Mouse (Mus musculus) midbrain, embryonic 11.5 days (tissue): ENCODE data around the gene Tex10. TPM values are rescaled to one million over a fixed set of nuclear protein-coding genes. Genes with fewer than 3 reads are reported as not detected.
"Not testable (repeated sequence)": the region's sequence is repeated elsewhere in the genome, so short reads cannot be mapped to it uniquely, and the experiment has no call there.

Experiments
- ATAC-seq: fragments of 200-750 bp; cut with Nextera tagmentation; 2 replicates; pipeline ENCODE4 v1.8.0; 2017; ENCODE audit warnings: moderate TSS enrichment, moderate library complexity; ENCODE audit not compliant: low FRiP score
- DNase-seq: peaks from one replicate; pipeline ENCODE4 v3.0.0; 2015; ENCODE audit warnings: low spot score; ENCODE audit errors: missing footprints
- H3K27ac ChIP-seq: fragments of 300-500 bp; sonication (generic); 2 replicates; pipeline ENCODE4 v1.5.1; 2014; ENCODE audit warnings: low read depth, low read length
- H3K27me3 ChIP-seq: fragments of 300-500 bp; sonication (generic); 2 replicates; pipeline ENCODE4 v1.6.1; 2014; ENCODE audit warnings: mild to moderate bottlenecking, low read length, moderate library complexity, mixed read lengths; ENCODE audit not compliant: control insufficient read depth, insufficient read depth
- H3K36me3 ChIP-seq: fragments of 300-500 bp; sonication (generic); 2 replicates; pipeline ENCODE4 v1.6.1; 2014; ENCODE audit warnings: mild to moderate bottlenecking, low read length, moderate library complexity, mixed read lengths; ENCODE audit not compliant: control insufficient read depth, insufficient read depth
- H3K4me1 ChIP-seq: fragments of 300-500 bp; sonication (generic); 2 replicates; pipeline ENCODE4 v1.6.1; 2014; ENCODE audit warnings: low read length; ENCODE audit not compliant: control insufficient read depth, insufficient read depth
- H3K4me2 ChIP-seq: fragments of 300-500 bp; sonication (generic); 2 replicates; pipeline ENCODE4 v1.6.1; 2014; ENCODE audit warnings: mild to moderate bottlenecking, moderate library complexity
- H3K4me3 ChIP-seq: fragments of 300-500 bp; sonication (generic); 2 replicates; pipeline ENCODE4 v1.5.1; 2014; ENCODE audit warnings: low read depth, low read length
- H3K9ac ChIP-seq: fragments of 300-500 bp; sonication (generic); 2 replicates; pipeline ENCODE4 v1.6.1; 2014; ENCODE audit warnings: low read length
- H3K9me3 ChIP-seq: fragments of 300-500 bp; sonication (generic); 2 replicates; pipeline ENCODE4 v1.6.1; 2016; ENCODE audit warnings: low read length; ENCODE audit not compliant: control insufficient read depth
- WGBS: fragments of 180-500 bp; shearing (Covaris S2); extraction: QIAGEN DNeasy Blood & Tissue Kit; methylation state at CpG from one replicate; pipeline ENCODE4 v1.1.7; 2014; 5-methylcytosine and 5-hydroxymethylcytosine counted together
- polyA plus RNA-seq: library from polyadenylated mRNA; unstranded; fragments of >200 nt; fragmentation: Nextera tagmentation; extraction: Ambion mirVana; gene quantifications from 2 replicates; pipeline ENCODE4 v1.2.1, GENCODE M21; 2014

Gene Tex10
- polyA plus RNA-seq, 1 experiment from 2014 or later: 73.5 TPM

DNA sequence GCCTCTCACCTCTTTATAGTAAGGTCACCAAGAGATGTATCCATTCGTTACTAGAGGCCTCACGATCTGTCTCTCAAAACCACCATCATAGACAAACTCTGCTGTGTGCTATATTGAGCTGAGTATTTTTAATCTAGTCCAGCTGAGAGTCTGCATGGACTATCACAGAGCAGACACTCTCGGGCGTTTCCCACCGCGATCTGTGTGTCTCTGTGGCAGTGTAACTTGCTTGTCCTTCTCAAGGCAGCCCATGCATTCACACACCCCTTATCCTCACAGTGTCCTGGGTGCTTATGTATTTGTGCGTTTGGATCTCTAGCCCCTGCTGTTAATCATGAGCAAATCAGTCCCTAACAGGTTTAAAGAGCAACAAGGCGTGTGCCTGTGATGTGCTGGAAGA is 59.8 kb downstream of the Tex10 start:
- no peak overlapping the region for H3K4me3 ChIP-seq
- H3K27me3 ChIP-seq: no peaks in the 10 kb centered on the region
- H3K4me2 ChIP-seq: no peak overlapping the region
- no peak for ATAC-seq
- no peak for DNase-seq
- no peaks in the 10 kb centered on the region for H3K9me3 ChIP-seq
- no peaks in the 10 kb centered on the region for H3K4me1 ChIP-seq
- H3K9ac ChIP-seq: no peak overlapping the region
- H3K36me3 ChIP-seq: no peaks in the 10 kb centered on the region
- H3K27ac ChIP-seq: no peak overlapping the region
- WGBS: 93% methylated on average over 8 of the region's 8 CpGs

DNA sequence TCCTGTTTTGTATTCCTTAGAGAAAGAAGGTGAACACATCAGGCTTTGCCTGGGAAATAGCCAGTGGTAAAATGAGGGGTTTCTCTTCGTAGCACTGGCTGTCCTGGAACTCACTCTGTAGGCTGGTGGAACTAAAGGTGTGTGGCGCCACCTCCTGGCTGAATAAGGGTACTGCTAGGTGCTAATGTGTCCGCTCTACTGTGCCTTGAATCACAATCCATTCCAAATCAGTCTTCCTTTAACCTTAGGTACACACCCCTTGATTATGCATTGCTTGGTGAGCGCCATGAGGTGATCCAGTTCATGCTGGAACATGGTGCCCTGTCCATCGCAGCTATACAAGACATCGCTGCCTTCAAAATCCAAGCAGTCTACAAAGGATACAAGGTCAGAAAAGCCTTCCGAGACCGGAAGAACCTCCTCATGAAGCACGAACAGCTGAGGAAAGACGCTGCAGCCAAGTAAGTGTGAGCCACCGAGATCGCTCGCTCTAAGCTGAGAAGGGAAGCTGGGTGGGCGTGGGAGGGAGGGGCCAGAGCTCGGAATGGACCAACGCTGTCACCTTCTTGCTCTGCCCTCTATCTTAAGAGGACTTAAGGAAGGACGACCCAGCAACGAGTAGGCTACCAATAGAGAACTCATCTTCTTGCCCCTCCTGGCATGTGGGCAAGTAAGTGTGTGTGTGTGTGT is 65.8 kb downstream of the Tex10 start:
- no peaks in the 10 kb centered on the region for H3K4me1 ChIP-seq

DNA sequence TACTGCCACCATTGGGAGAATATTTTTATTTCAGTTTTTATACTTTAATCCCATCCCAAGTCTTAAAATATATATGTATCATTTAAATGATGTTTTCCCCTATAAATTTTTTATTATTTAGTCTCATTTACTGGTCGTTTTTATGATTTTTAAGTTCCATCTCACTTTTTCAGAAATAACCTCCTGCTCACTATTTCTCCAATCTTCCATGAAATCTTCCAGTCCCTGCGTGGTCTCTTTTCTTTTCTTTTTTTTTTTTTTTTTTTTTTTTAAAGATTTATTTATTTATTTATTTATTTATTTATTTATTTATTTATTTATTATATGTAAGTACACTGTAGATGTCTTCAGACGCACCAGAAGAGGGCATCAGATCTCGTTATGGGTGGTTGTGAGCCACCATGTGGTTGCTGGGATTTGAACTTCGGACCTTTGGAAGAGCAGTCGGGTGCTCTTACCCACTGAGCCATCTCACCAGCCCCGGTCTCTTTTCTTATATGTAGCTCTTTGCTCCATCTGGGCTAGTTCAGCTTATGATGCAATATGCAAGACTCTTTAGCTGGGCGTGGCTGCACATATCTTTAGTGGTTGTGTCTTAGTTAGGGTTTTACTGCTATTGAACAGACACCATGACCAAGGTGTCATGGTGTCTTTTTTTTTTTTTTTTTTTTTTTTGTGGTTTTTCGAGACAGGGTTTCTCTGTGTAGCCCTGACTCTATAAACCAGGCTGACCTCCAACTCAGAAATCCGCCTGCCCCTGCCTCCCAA is 67.4 kb downstream of the Tex10 start:
- H3K27ac ChIP-seq, H3K36me3 ChIP-seq, DNase-seq, H3K27me3 ChIP-seq, H3K9me3 ChIP-seq, H3K4me3 ChIP-seq, H3K4me1 ChIP-seq, ATAC-seq, H3K9ac ChIP-seq, H3K4me2 ChIP-seq: not testable (repeated sequence)
- 89% methylated on average over 9 of the region's 10 CpGs for WGBS

More for the DNA sequence above, 65.8 kb downstream of the Tex10 start:
- no peak overlapping the region for H3K27ac ChIP-seq
- WGBS: 43% methylated on average over 18 of the region's 18 CpGs
- no peak overlapping the region for H3K9ac ChIP-seq
- no peaks in the 10 kb centered on the region for H3K27me3 ChIP-seq
- DNase-seq: peak; percentile 95
- peak; percentile 64 for ATAC-seq
- no peaks in the 10 kb centered on the region for H3K36me3 ChIP-seq
- H3K4me3 ChIP-seq: no peak overlapping the region
- no peak overlapping the region for H3K4me2 ChIP-seq
- no peaks in the 10 kb centered on the region for H3K9me3 ChIP-seq

DNA sequence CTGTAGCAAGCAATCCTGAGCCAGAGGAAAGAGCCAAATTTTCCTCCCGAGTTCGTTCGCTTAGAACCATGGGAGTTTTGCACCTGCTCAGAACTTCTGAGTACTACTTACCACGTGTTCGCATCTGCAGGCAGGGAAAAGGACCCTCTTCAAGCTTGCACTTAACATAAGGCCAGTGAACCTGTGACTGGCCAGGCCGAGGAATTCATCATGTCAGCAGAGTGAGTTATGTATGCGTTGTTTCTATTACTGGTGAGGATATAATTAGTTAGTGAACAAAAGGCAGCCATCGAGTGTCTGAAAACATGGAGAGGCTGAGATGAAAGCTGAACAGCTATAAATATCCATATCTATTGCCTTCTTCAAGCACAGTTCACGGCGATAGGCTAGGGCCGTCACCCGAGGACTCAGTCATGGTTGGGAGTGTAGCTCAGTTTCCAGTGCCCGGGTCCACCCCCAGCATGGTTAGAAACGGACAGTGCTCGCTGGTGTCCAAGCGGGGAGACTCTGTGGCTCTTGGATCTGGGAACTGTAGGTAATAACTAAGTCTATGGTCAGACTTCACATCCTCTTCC is 70.1 kb downstream of the Tex10 start:
- WGBS: 85% methylated on average over 16 of the region's 16 CpGs
- Histone ChIP-seq H3K27me3 (no peaks in the 10 kb centered on the region), H3K9me3 (no peaks in the 10 kb centered on the region), H3K27ac (no peak overlapping the region), H3K36me3 (no peaks in the 10 kb centered on the region), H3K9ac (no peak overlapping the region), H3K4me2 (no peak overlapping the region), H3K4me1 (no peaks in the 10 kb centered on the region), H3K4me3 (no peak overlapping the region)
- ATAC-seq (no peak), DNase-seq (no peak)

- Histone ChIP-seq H3K9ac (no peak overlapping the region), H3K4me1 (no peaks in the 10 kb centered on the region), H3K9me3 (no peaks in the 10 kb centered on the region), H3K27ac (no peak overlapping the region), H3K27me3 (no peaks in the 10 kb centered on the region), H3K4me3 (no peak overlapping the region), H3K4me2 (no peak overlapping the region), H3K36me3 (no peaks in the 10 kb centered on the region; the same call in 1 of the 2 replicates)
- ATAC-seq (no peak), DNase-seq (no peak)
- 92% methylated on average over 3 of the region's 3 CpGs for WGBS
These were observed 76.3 kb downstream of the Tex10 start for GRCm38 (mm10) chr4:48396949-48397348.

DNA sequence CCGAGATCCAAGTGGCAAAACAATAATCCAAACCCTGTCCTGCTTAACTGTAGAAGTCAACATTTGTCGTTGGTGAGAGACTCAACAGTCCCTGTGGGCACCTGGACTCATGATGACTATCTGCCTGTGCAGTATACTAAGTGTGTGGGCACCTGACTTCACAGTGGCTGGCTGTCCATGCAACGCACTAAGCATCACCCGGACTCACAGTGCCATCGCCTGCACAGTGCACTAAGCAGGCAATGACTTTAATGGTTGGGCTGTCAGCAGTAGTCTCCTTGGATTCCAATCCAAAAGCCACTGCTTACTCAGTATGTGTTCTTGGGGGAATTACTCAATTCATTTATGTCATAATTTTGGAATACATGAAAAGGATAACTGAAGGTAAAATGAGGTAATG is 90.8 kb downstream of the Tex10 start:
- no peaks in the 10 kb centered on the region for H3K9me3 ChIP-seq
- no peaks in the 10 kb centered on the region for H3K36me3 ChIP-seq
- ATAC-seq: no peak
- no peak overlapping the region for H3K9ac ChIP-seq
- no peak for DNase-seq
- H3K27ac ChIP-seq: no peak overlapping the region
- H3K27me3 ChIP-seq: no peaks in the 10 kb centered on the region
- no peak overlapping the region for H3K4me3 ChIP-seq
- no peaks in the 10 kb centered on the region for H3K4me1 ChIP-seq
- H3K4me2 ChIP-seq: no peak overlapping the region
- WGBS: 85% methylated on average over 5 of the region's 5 CpGs

GRCm38 (mm10) chr4:48380940-48381339 is 92.3 kb downstream of the Tex10 start:
- 2% methylated on average over 2 of the region's 2 CpGs for WGBS
- ATAC-seq: no peak
- DNase-seq: peak; percentile 98

More at GRCm38 (mm10) chr4:48380940-48381339, 92.3 kb downstream of the Tex10 start:
- Histone ChIP-seq H3K36me3 (no peaks in the 10 kb centered on the region), H3K9me3 (no peaks in the 10 kb centered on the region), H3K4me2 (no peak overlapping the region), H3K27me3 (no peaks in the 10 kb centered on the region), H3K4me1 (no peaks in the 10 kb centered on the region), H3K9ac (no peak overlapping the region), H3K27ac (no peak overlapping the region), H3K4me3 (no peak overlapping the region)
